Mouse (Mus musculus) cerebellum, postnatal 14 days (tissue): Measurements from ENCODE around the gene Arrdc1.

ENCODE experiments used
- DNase-seq, 2 experiments: peaks; one replicate each; pipeline ENCODE4 v3.0.0; 2021; ENCODE audit warnings: mixed read lengths in 2 of 2

Gene Arrdc1

GRCm38 (mm10) chr2:24923561-24923960 lies 11.5 kb downstream of the Arrdc1 start:
- DNase-seq = peak in 1 of 2 experiments; percentile 27

- no peak for DNase-seq
These were observed 15.2 kb downstream of the Arrdc1 start for GRCm38 (mm10) chr2:24919839-24920175.

GRCm38 (mm10) chr2:24918930-24919838 lies 15.9 kb downstream of the Arrdc1 start, which contains the start of gene Ehmt1:
TSS of gene Ehmt1 (minus strand) at chr2:24919614.
- peak; percentile 95 to 97 for DNase-seq

- no peak for DNase-seq
These were observed 20.3 kb downstream of the Arrdc1 start for GRCm38 (mm10) chr2:24914762-24915161.

- no peak for DNase-seq
These were observed 22.5 kb downstream of the Arrdc1 start for GRCm38 (mm10) chr2:24912589-24912988.

GRCm38 (mm10) chr2:24912189-24912588 lies 22.9 kb downstream of the Arrdc1 start:
- no peak for DNase-seq

GRCm38 (mm10) chr2:24910481-24910880 lies 24.6 kb downstream of the Arrdc1 start:
- DNase-seq = no peak

- no peak for DNase-seq
These were observed 29.3 kb downstream of the Arrdc1 start for GRCm38 (mm10) chr2:24905653-24906155.

GRCm38 (mm10) chr2:24904823-24905652 lies 30.0 kb downstream of the Arrdc1 start:
- no peak for DNase-seq

- no peak for DNase-seq
These were observed 32.1 kb downstream of the Arrdc1 start for GRCm38 (mm10) chr2:24902999-24903398.

- DNase-seq = no peak
These were observed 34.0 kb downstream of the Arrdc1 start for GRCm38 (mm10) chr2:24901055-24901454.

GRCm38 (mm10) chr2:24899292-24899691 lies 35.8 kb downstream of the Arrdc1 start:
- DNase-seq = no peak

GRCm38 (mm10) chr2:24896761-24897160 lies 38.3 kb downstream of the Arrdc1 start:
- no peak for DNase-seq

- no peak for DNase-seq
These were observed 40.8 kb downstream of the Arrdc1 start for GRCm38 (mm10) chr2:24894211-24894610.

GRCm38 (mm10) chr2:24892318-24892717 lies 42.7 kb downstream of the Arrdc1 start:
- no peak for DNase-seq

- no peak for DNase-seq
These were observed 44.3 kb downstream of the Arrdc1 start for GRCm38 (mm10) chr2:24890541-24891447.

GRCm38 (mm10) chr2:24888895-24889294 lies 46.2 kb downstream of the Arrdc1 start:
- DNase-seq = peak; percentile 26 to 60

GRCm38 (mm10) chr2:24880686-24881085 lies 54.4 kb downstream of the Arrdc1 start:
- peak; percentile 14 to 33 for DNase-seq
